Mouse (Mus musculus): ENCODE measurements around the gene Il17rd. TPM values are rescaled to one million over a fixed set of nuclear protein-coding genes. Genes with fewer than 3 reads are reported as not detected.

The Il17rd gene
- polyA plus RNA-seq, 1 experiment: not detected

- no peak for TF ChIP-seq GATA1 (IDR thresholded peaks at IDR 0.05; ENCODE audit: low read length)
Measured at GRCm38 (mm10) chr14:27141486-27141885, 102.7 kb downstream of the Il17rd start.

- no peak for TF ChIP-seq GATA1 (IDR thresholded peaks at IDR 0.05; ENCODE audit: low read length)
Measured at GRCm38 (mm10) chr14:27142680-27143079, 103.9 kb downstream of the Il17rd start.

GRCm38 (mm10) chr14:27145171-27146045 is 106.7 kb downstream of the Il17rd start:
- no peak for TF ChIP-seq GATA1 (IDR thresholded peaks at IDR 0.05; ENCODE audit: low read length)

GRCm38 (mm10) chr14:27147726-27148125 is 109.0 kb downstream of the Il17rd start:
- TF ChIP-seq GATA1 (IDR thresholded peaks at IDR 0.05; ENCODE audit: low read length): no peak

GRCm38 (mm10) chr14:27149401-27149800 is 110.7 kb downstream of the Il17rd start:
- no peak for TF ChIP-seq GATA1 (IDR thresholded peaks at IDR 0.05; ENCODE audit: low read length)

GRCm38 (mm10) chr14:27150011-27150640 is 111.4 kb downstream of the Il17rd start:
- TF ChIP-seq GATA1 (IDR thresholded peaks at IDR 0.05; ENCODE audit: low read length): no peak

- TF ChIP-seq GATA1 (IDR thresholded peaks at IDR 0.05; ENCODE audit: low read length): no peak
Measured at GRCm38 (mm10) chr14:27151432-27151831, 112.7 kb downstream of the Il17rd start.

GRCm38 (mm10) chr14:27155088-27155487 is 116.3 kb downstream of the Il17rd start:
- no peak for TF ChIP-seq GATA1 (IDR thresholded peaks at IDR 0.05; ENCODE audit: low read length)

- TF ChIP-seq GATA1 (IDR thresholded peaks at IDR 0.05; ENCODE audit: low read length): no peak
Measured at GRCm38 (mm10) chr14:27156032-27156431, 117.3 kb downstream of the Il17rd start.

Other genes starting within 250 kb of the Il17rd start
- not detected in 2 replicates for gene Asb14, start 144.4 kb upstream of the Il17rd start, polyA plus RNA-seq (2012)
- 0.40 and 0.76 TPM in 2 replicates for gene Appl1, start 67.7 kb upstream of the Il17rd start, polyA plus RNA-seq (2012)
- gene Hesx1, start 44.5 kb upstream of the Il17rd start, polyA plus RNA-seq (2012): not detected in 2 replicates
- 0.02 and 0.03 TPM in 2 replicates for gene Arhgef3, start 76.0 kb downstream of the Il17rd start, polyA plus RNA-seq (2012)